Mouse (Mus musculus) ES-Bruce4 (cell line): ENCODE measurements around the gene Thbs2.

Experiments
- CTCF ChIP-seq: IDR thresholded peaks from one replicate; pipeline ENCODE4 v1.8.1; 2011; ENCODE audit warnings: low read depth, low read length
- EP300 ChIP-seq: IDR thresholded peaks from 2 replicates; pipeline ENCODE4 v1.6.1; 2011; ENCODE audit warnings: low read depth, low read length; ENCODE audit not compliant: insufficient read depth
- POLR2A ChIP-seq: IDR thresholded peaks from one replicate; pipeline ENCODE4 v1.8.1; 2011; ENCODE audit warnings: low read length; ENCODE audit not compliant: insufficient read depth

- TF ChIP-seq EP300 (no peak), POLR2A (no peak), CTCF (no peak)
Observed at GRCm38 (mm10) chr17:14730629-14731028, 36.6 kb upstream of the Thbs2 start.
